Mouse (Mus musculus) CH12.LX (cell line): Measurements from ENCODE around the gene Ak3. TPM values are rescaled to one million over a fixed set of nuclear protein-coding genes. Genes with fewer than 3 reads are reported as not detected.

ENCODE experiments used
- DNase-seq: peaks from one replicate; pipeline ENCODE4 v3.0.0-alpha.2; 2013; ENCODE audit errors: extremely low read depth
- H3K27ac ChIP-seq: 2 replicates; pipeline ENCODE4 v1.5.1; 2012; ENCODE audit warnings: low read depth, mild to moderate bottlenecking, control low read depth, moderate library complexity; ENCODE audit not compliant: insufficient read depth
- H3K27me3 ChIP-seq: replicated peaks from 2 replicates; pipeline ENCODE3; 2012; ENCODE audit warnings: inconsistent platforms
- H3K36me3 ChIP-seq, 2 experiments: replicated peaks in 1 of 2; 2 replicates each; pipeline versions ENCODE3 to v1.6.1; 2012; ENCODE audit warnings: inconsistent platforms in 1 of 2, low read length in 1 of 2, mild to moderate bottlenecking in 1 of 2, mixed read lengths in 1 of 2, moderate library complexity in 1 of 2; ENCODE audit not compliant: control insufficient read depth in 1 of 2, insufficient read depth in 1 of 2
- H3K4me1 ChIP-seq, 2 experiments: 2 replicates each; pipeline ENCODE4 v1.6.1; 2012; ENCODE audit warnings: inconsistent platforms in 1 of 2, moderate library complexity in 1 of 2; ENCODE audit not compliant: insufficient read depth in 2 of 2, control insufficient read depth in 1 of 2
- H3K4me2 ChIP-seq: 2 replicates; pipeline ENCODE4 v1.6.1; 2012; ENCODE audit warnings: low read depth, mild to moderate bottlenecking, control low read depth; ENCODE audit not compliant: poor library complexity, insufficient read depth, severe bottlenecking
- H3K4me3 ChIP-seq, 3 experiments: fragments of 150-350 bp in 1 of 3; sonication (generic) in 1 of 3; replicated peaks in 1 of 3; 2 replicates each; pipeline versions ENCODE3 to v1.5.1; 2011 to 2012; ENCODE audit warnings: low read depth in 2 of 3, low read length in 2 of 3, mild to moderate bottlenecking in 2 of 3, moderate library complexity in 2 of 3, control low read depth in 1 of 3, improper control_type of control experiment in 1 of 3, inconsistent platforms in 1 of 3, mixed read lengths in 1 of 3; ENCODE audit not compliant: poor library complexity in 1 of 3
- H3K79me2 ChIP-seq: replicated peaks from 2 replicates; pipeline ENCODE4 v1.6.1; 2012; ENCODE audit warnings: mild to moderate bottlenecking, moderate library complexity; ENCODE audit not compliant: control insufficient read depth, poor library complexity, insufficient read depth, severe bottlenecking; ENCODE audit errors: extremely low read depth
- H3K9ac ChIP-seq: 2 replicates; pipeline ENCODE4 v1.6.1; 2012; ENCODE audit warnings: low read depth, mild to moderate bottlenecking, control low read depth, moderate library complexity; ENCODE audit not compliant: insufficient read depth
- H3K9me3 ChIP-seq: replicated peaks from 2 replicates; pipeline ENCODE3; 2012; ENCODE audit warnings: low read length, inconsistent platforms, mixed read lengths
- CHD1 ChIP-seq: IDR thresholded peaks from 2 replicates; pipeline ENCODE4 v1.6.1; 2012; ENCODE audit warnings: low read depth, low read length, improper control_type of control experiment, inconsistent platforms
- CHD2 ChIP-seq: IDR thresholded peaks from 2 replicates; pipeline ENCODE4 v1.6.1; 2011; ENCODE audit warnings: low read length, improper control_type of control experiment
- CTCF ChIP-seq, 2 experiments: IDR thresholded peaks in 1 of 2; conservative IDR thresholded peaks in 1 of 2; 2 replicates each; pipeline ENCODE4 v1.5.1; 2011 to 2012; ENCODE audit warnings: low read depth in 2 of 2, low read length in 2 of 2, improper control_type of control experiment in 1 of 2, inconsistent platforms in 1 of 2, mild to moderate bottlenecking in 1 of 2, moderate library complexity in 1 of 2
- E2F4 ChIP-seq: IDR thresholded peaks from 2 replicates; pipeline ENCODE4 v1.6.1; 2011; ENCODE audit warnings: low read depth, low read length, improper control_type of control experiment; ENCODE audit not compliant: insufficient replicate concordance
- EP300 ChIP-seq: IDR thresholded peaks from 2 replicates; pipeline ENCODE4 v1.6.1; 2011; ENCODE audit warnings: low read length, improper control_type of control experiment
- ETS1 ChIP-seq: conservative IDR thresholded peaks from 2 replicates; pipeline ENCODE4 v1.6.1; 2012; ENCODE audit warnings: low read depth, mild to moderate bottlenecking, inconsistent platforms, low read length, improper control_type of control experiment, moderate library complexity
- GABPA ChIP-seq: IDR thresholded peaks from 2 replicates; pipeline ENCODE4 v1.6.1; 2012; ENCODE audit warnings: low read depth, low read length, improper control_type of control experiment, inconsistent platforms; ENCODE audit not compliant: insufficient replicate concordance
- IRF4 ChIP-seq: IDR thresholded peaks from 2 replicates; pipeline ENCODE4 v1.6.1; 2014; ENCODE audit warnings: low read depth, mild to moderate bottlenecking, inconsistent platforms, low read length, improper control_type of control experiment
- JUND ChIP-seq: conservative IDR thresholded peaks from 2 replicates; pipeline ENCODE4 v1.6.1; 2011; ENCODE audit warnings: low read depth, low read length, improper control_type of control experiment
- KAT2A ChIP-seq: IDR thresholded peaks from 2 replicates; pipeline ENCODE4 v1.6.1; 2012; ENCODE audit warnings: low read length, improper control_type of control experiment, inconsistent platforms; ENCODE audit not compliant: insufficient replicate concordance
- MAFK ChIP-seq: IDR thresholded peaks from 2 replicates; pipeline ENCODE4 v1.6.1; 2011; ENCODE audit warnings: low read length, improper control_type of control experiment; ENCODE audit not compliant: insufficient replicate concordance
- MAZ ChIP-seq: IDR thresholded peaks from 2 replicates; pipeline ENCODE4 v1.6.1; 2012; ENCODE audit warnings: low read depth, mild to moderate bottlenecking, inconsistent platforms, low read length, improper control_type of control experiment, moderate library complexity
- MEF2A ChIP-seq: IDR thresholded peaks from 2 replicates; pipeline ENCODE4 v1.6.1; 2014; ENCODE audit warnings: low read depth, mild to moderate bottlenecking, inconsistent platforms, low read length, improper control_type of control experiment, borderline replicate concordance
- MYC ChIP-seq: IDR thresholded peaks from 2 replicates; pipeline ENCODE4 v1.6.1; 2011; ENCODE audit warnings: low read depth, mild to moderate bottlenecking, improper control_type of control experiment, low read length
- NRF1 ChIP-seq: IDR thresholded peaks from 2 replicates; pipeline ENCODE4 v1.6.1; 2014; ENCODE audit warnings: low read depth, mild to moderate bottlenecking, inconsistent platforms, low read length, improper control_type of control experiment, moderate library complexity
- PAX5 ChIP-seq: IDR thresholded peaks from 2 replicates; pipeline ENCODE4 v1.6.1; 2012; ENCODE audit warnings: low read length, inconsistent platforms, mixed read lengths
- POLR2A ChIP-seq: IDR thresholded peaks from 2 replicates; pipeline ENCODE4 v1.6.1; 2011; ENCODE audit warnings: low read depth, mild to moderate bottlenecking, improper control_type of control experiment, low read length
- POLR2AphosphoS2 ChIP-seq: IDR thresholded peaks from 2 replicates; pipeline ENCODE4 v1.6.1; 2011; ENCODE audit warnings: low read depth, low read length, improper control_type of control experiment
- RAD21 ChIP-seq: IDR thresholded peaks from 2 replicates; pipeline ENCODE4 v1.6.1; 2011; ENCODE audit warnings: low read depth, mild to moderate bottlenecking, low read length, improper control_type of control experiment, moderate library complexity
- RCOR1 ChIP-seq: conservative IDR thresholded peaks from 2 replicates; pipeline ENCODE4 v1.6.1; 2012; ENCODE audit warnings: low read depth, mild to moderate bottlenecking, inconsistent platforms, low read length, improper control_type of control experiment
- SMC3 ChIP-seq: IDR thresholded peaks from 2 replicates; pipeline ENCODE4 v1.6.1; 2011; ENCODE audit warnings: low read depth, low read length, improper control_type of control experiment
- TBP ChIP-seq: conservative IDR thresholded peaks from 2 replicates; pipeline ENCODE4 v1.6.1; 2011; ENCODE audit warnings: low read depth, low read length, improper control_type of control experiment
- TCF12 ChIP-seq: IDR thresholded peaks from 2 replicates; pipeline ENCODE4 v1.6.1; 2014; ENCODE audit warnings: low read depth, mild to moderate bottlenecking, inconsistent platforms, low read length, improper control_type of control experiment
- UBTF ChIP-seq: IDR thresholded peaks from 2 replicates; pipeline ENCODE4 v1.6.1; 2012; ENCODE audit warnings: low read depth, mild to moderate bottlenecking, inconsistent platforms, low read length, improper control_type of control experiment, moderate library complexity
- USF1 ChIP-seq: IDR thresholded peaks from 2 replicates; pipeline ENCODE4 v1.6.1; 2014; ENCODE audit warnings: low read depth, mild to moderate bottlenecking, inconsistent platforms, low read length, improper control_type of control experiment
- ZC3H11A ChIP-seq: IDR thresholded peaks from 2 replicates; pipeline ENCODE4 v1.6.1; 2012; ENCODE audit warnings: low read depth, mild to moderate bottlenecking, inconsistent platforms, low read length, improper control_type of control experiment
- ZKSCAN1 ChIP-seq: IDR thresholded peaks from 2 replicates; pipeline ENCODE4 v1.6.1; 2012; ENCODE audit warnings: low read depth, inconsistent platforms, low read length, improper control_type of control experiment, borderline replicate concordance
- ZNF384 ChIP-seq: IDR thresholded peaks from 2 replicates; pipeline ENCODE4 v1.6.1; 2012; ENCODE audit warnings: low read depth, low read length, improper control_type of control experiment, inconsistent platforms
- dilution Hi-C: fragments of 300-500 bp; cut with MboI; formaldehyde crosslinking; loops from 2 replicates; pipeline ENCODE4 v1.14.3; 2020; ENCODE audit warnings: low sequenced_read_pairs; ENCODE audit not compliant: extremely low pct_unique_long_range_greater_than_20kb, extremely low pct_ligation_motif_present
- in situ Hi-C: fragments of 300-500 bp; cut with MboI; formaldehyde crosslinking; loops from 3 replicates; pipeline ENCODE4 v1.14.3; 2019; ENCODE audit warnings: low sequenced_read_pairs, low pct_ligation_motif_present, low pct_unique_long_range_greater_than_20kb, mixed read lengths
- polyA plus RNA-seq: library from polyadenylated mRNA; unstranded; fragments of >175 nt; gene quantifications from 2 replicates; pipeline ENCODE4 v1.2.1, GENCODE M21; 2012; ENCODE audit warnings: low read depth; ENCODE audit not compliant: insufficient read length
- total RNA-seq, 2 experiments: library from RNA; depleted of rRNA; stranded (reverse); fragments of 300-350 nt in 1 of 2; fragments of >200 nt in 1 of 2; gene quantifications; 2 replicates each; pipeline ENCODE4 v1.2.3; 2012 to 2014

Gene Ak3
- total and polyA plus RNA-seq, 3 experiments, result 21.3 to 38.8 (median 33.9) TPM

- dilution Hi-C loops (no loop called here), in situ Hi-C loops (loop anchor here (25.0 kb wide), 1 partner anchor 453 kb away; the partner anchor contains the start of gene Ric1)
- H3K4me3 ChIP-seq, result no peak overlapping the region
- no peak overlapping the region for H3K4me2 ChIP-seq
- no peak overlapping the region for H3K9ac ChIP-seq
- H3K36me3 ChIP-seq, result no peaks in the 10 kb centered on the region
- TF ChIP-seq TCF12 (no peak), SMC3 (peak; percentile 22; the same call in 1 of the 2 replicates), POLR2AphosphoS2 (no peak), MYC (no peak), RAD21 (peak; percentile 38), CTCF (conservative IDR thresholded peaks at IDR 0.05 in 1 of 2, IDR thresholded peaks at IDR 0.05 in 1 of 2; ENCODE audit: low read depth in 2 of 2, low read length in 2 of 2) (peak in 1 of 2 experiments; percentile 51; a peak in 2 of 4 replicates), POLR2A (no peak), MAFK (no peak), ETS1 (no peak), E2F4 (no peak), ZC3H11A (no peak), IRF4 (no peak), CHD2 (no peak), USF1 (no peak), EP300 (no peak), MAZ (no peak), TBP (no peak), JUND (no peak), MEF2A (no peak), UBTF (no peak), ZNF384 (no peak)
- H3K4me1 ChIP-seq, result peaks cover 0 to 10% of the 10 kb centered on the region in 2 experiments; a peak in 3 of 4 replicates
- no peak overlapping the region for H3K27ac ChIP-seq
- no peaks in the 10 kb centered on the region for H3K79me2 ChIP-seq
- H3K27me3 ChIP-seq, result no peaks in the 10 kb centered on the region
- H3K9me3 ChIP-seq, result no peaks in the 10 kb centered on the region
- DNase-seq, result no peak
Observed at GRCm38 (mm10) chr19:29059688-29060087, 11.9 kb upstream of the Ak3 start.

DNA sequence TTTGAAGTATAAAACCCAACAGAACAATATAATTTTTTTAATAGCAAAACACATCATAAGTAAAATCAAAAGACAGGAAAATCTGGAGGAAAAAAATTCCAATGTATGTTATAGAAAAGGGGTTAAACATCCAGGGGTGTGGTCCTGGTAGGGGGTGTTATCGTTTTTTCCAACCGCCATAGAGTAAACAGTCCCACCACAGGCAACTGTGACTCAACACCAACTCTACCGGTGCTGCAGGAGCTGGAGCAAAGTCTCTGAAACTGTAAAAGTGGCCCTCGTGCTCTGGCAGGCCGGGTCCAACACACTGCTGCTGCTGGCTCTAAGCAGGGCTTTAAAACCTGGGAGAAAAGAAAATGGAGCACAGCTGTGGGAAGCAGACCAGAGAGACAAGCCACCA lies 11.0 kb upstream of the Ak3 start:
- H3K27me3 ChIP-seq, result no peaks in the 10 kb centered on the region
- in situ Hi-C loops, result loop anchor here (25.0 kb wide), 1 partner anchor 454 kb away; the partner anchor contains the start of gene Ric1
- no peaks in the 10 kb centered on the region for H3K79me2 ChIP-seq
- H3K4me3 ChIP-seq, result no peak overlapping the region
- H3K36me3 ChIP-seq, result no peaks in the 10 kb centered on the region
- no peak for TF ChIP-seq CHD1
- TF ChIP-seq CTCF (conservative IDR thresholded peaks at IDR 0.05 in 1 of 2, IDR thresholded peaks at IDR 0.05 in 1 of 2; ENCODE audit: low read depth in 2 of 2, low read length in 2 of 2), result no peak
- no peak for TF ChIP-seq POLR2AphosphoS2
- TF ChIP-seq GABPA, result no peak
- TF ChIP-seq USF1, result no peak
- TF ChIP-seq MAFK, result no peak
- no peak for TF ChIP-seq MYC
- TF ChIP-seq NRF1, result no peak
- no peak for TF ChIP-seq ETS1
- TF ChIP-seq EP300, result no peak
- TF ChIP-seq PAX5, result no peak
- no peak for TF ChIP-seq SMC3
- TF ChIP-seq KAT2A, result no peak
- TF ChIP-seq RCOR1, result no peak
- TF ChIP-seq ZKSCAN1, result no peak
- no peak for TF ChIP-seq ZC3H11A
- no peak overlapping the region for H3K27ac ChIP-seq
- no peak for DNase-seq
- H3K9ac ChIP-seq, result no peak overlapping the region
- dilution Hi-C loops, result no loop called here
- H3K4me2 ChIP-seq, result no peak overlapping the region
- no peaks in the 10 kb centered on the region for H3K9me3 ChIP-seq
- H3K4me1 ChIP-seq, result peaks cover 0 to 3% of the 10 kb centered on the region in 2 experiments; a peak in 1 of 4 replicates
